Mouse (Mus musculus) cerebellum, adult (tissue): ENCODE measurements around the gene Fthl17d.
"Not testable (repeated sequence)": the region's sequence is repeated elsewhere in the genome, so short reads cannot be mapped to it uniquely, and the experiment has no call there.

Experiments used
- ATAC-seq: cut with Nextera tagmentation; 2 replicates; pipeline ENCODE4 v1.9.2; 2017; ENCODE audit warnings: mild to moderate bottlenecking, moderate library complexity, mixed read lengths; ENCODE audit not compliant: insufficient number of reproducible peaks, low FRiP score, low TSS enrichment

Fthl17d gene

GRCm38 (mm10) chrX:8986655-8987054 lies at the start of gene Fthl17d:
Fthl17d (minus strand) TSS chrX:8986755.
- not testable (repeated sequence) for ATAC-seq

GRCm38 (mm10) chrX:9033193-9033592 lies 46.6 kb upstream of the Fthl17d start, which contains the start of gene Fthl17e:
Fthl17e (plus strand) TSS chrX:9033493.
- ATAC-seq = not testable (repeated sequence)

- ATAC-seq = no peak
Observed at GRCm38 (mm10) chrX:9019481-9019880, 32.9 kb upstream of the Fthl17d start.

GRCm38 (mm10) chrX:9016079-9016478 lies 29.5 kb upstream of the Fthl17d start:
- no peak for ATAC-seq

- not testable (repeated sequence) for ATAC-seq
Observed at GRCm38 (mm10) chrX:8976459-8976858, 10.1 kb downstream of the Fthl17d start, which contains the start of gene Fthl17c. Fthl17c (minus strand) TSS chrX:8976559.

GRCm38 (mm10) chrX:8964618-8965017 lies 21.9 kb downstream of the Fthl17d start:
- not testable (repeated sequence) for ATAC-seq

- not testable (repeated sequence) for ATAC-seq
Observed at GRCm38 (mm10) chrX:8962875-8963274, 23.7 kb downstream of the Fthl17d start, which contains the start of gene Fthl17b. Fthl17b (minus strand) TSS chrX:8962975.

GRCm38 (mm10) chrX:8948130-8948805 lies 38.3 kb downstream of the Fthl17d start:
- not testable (repeated sequence) for ATAC-seq

- no peak for ATAC-seq
Observed at GRCm38 (mm10) chrX:8944041-8944440, 42.5 kb downstream of the Fthl17d start.
